Comparison of ENCODE assay signal across 9 mouse cellular contexts in genomic region chr19:37686941-37687850, GRCm38 (mm10). TPM values are rescaled to one million over a fixed set of nuclear protein-coding genes. Genes with fewer than 3 reads are reported as not detected.
DNase-seq lines count a peak whose midpoint lies in the region; ATAC-seq lines count a peak whose summit lies in the region.
"Had no signal": no experiment of that assay in that cellular context is flagged by ENCODE, and none has a peak within 500 bp of the region (broad histone marks: within the 10 kb centered on the region; RNA-seq: fewer than 3 reads in every experiment).

No protein-coding gene starts in this region.

- intact Hi-C loops in left cerebral cortex, postnatal 10 days (cut with DNase I) = no loop called here

- no peak overlapping the region for H3K27ac ChIP-seq in kidney, embryonic 15.5 days
- no peak overlapping the region for H3K27ac ChIP-seq in hindbrain, embryonic 12.5 days

- peak overlapping the region; percentile 30 for H3K4me2 ChIP-seq in kidney, embryonic 15.5 days
- H3K4me2 ChIP-seq in hindbrain, embryonic 12.5 days (replicated peaks) = peak overlapping the region; percentile 26; the same call in 1 of the 2 replicates

- peak; percentile 53; the same call in 1 of the 2 replicates for ATAC-seq in kidney, embryonic 15.5 days (replicated peaks; ENCODE audit: low FRiP score)
- ATAC-seq in hindbrain, embryonic 12.5 days (ENCODE audit: low FRiP score) = no peak

- H3K36me3 ChIP-seq in kidney, embryonic 15.5 days = 0 out of 2 replicates have a peak, but pooled peaks cover 3% of the 10 kb centered on the region
- no peaks in the 10 kb centered on the region for H3K36me3 ChIP-seq in hindbrain, embryonic 12.5 days

- peaks cover 99% of the 10 kb centered on the region for H3K27me3 ChIP-seq in kidney, embryonic 15.5 days
- peaks cover 98% of the 10 kb centered on the region for H3K27me3 ChIP-seq in hindbrain, embryonic 12.5 days

- H3K4me3 ChIP-seq in kidney, embryonic 15.5 days (replicated peaks) = peak overlapping the region; percentile 15
- H3K4me3 ChIP-seq in hindbrain, embryonic 12.5 days = peak overlapping the region; percentile 11

- H3K9ac ChIP-seq in kidney, embryonic 15.5 days = no peak overlapping the region
- H3K9ac ChIP-seq in hindbrain, embryonic 12.5 days = no peak overlapping the region

- peaks cover 39% of the 10 kb centered on the region for H3K4me1 ChIP-seq in kidney, embryonic 15.5 days
- H3K4me1 ChIP-seq in hindbrain, embryonic 12.5 days = peaks cover 16% of the 10 kb centered on the region

- 5% methylated on average over 62 of the region's 62 CpGs for WGBS in kidney, embryonic 15.5 days
- WGBS in hindbrain, embryonic 12.5 days = 2% methylated on average over 62 of the region's 62 CpGs

- H3K9me3 ChIP-seq in kidney, embryonic 15.5 days (replicated peaks) = no peaks in the 10 kb centered on the region; the same call in 1 of the 2 replicates
- no peaks in the 10 kb centered on the region for H3K9me3 ChIP-seq in hindbrain, embryonic 12.5 days (replicated peaks)

- DNase-seq in kidney, adult 9 months = no peak
- DNase-seq in embryo, embryonic 11 days = peak; percentile 72
- peak; percentile 63 for DNase-seq in neural tube, embryonic 10.5 days (ENCODE audit: extremely low spot score, low spot score)
- no peak for DNase-seq in spleen, postnatal 10 days (ENCODE audit: low spot score in 2 of 2)
- DNase-seq in yolk sac, embryonic 10.5 days (ENCODE audit: low spot score) = no peak
- DNase-seq in left cerebral cortex, postnatal 10 days (ENCODE audit: extremely low spot score in 1 of 2, low spot score in 2 of 2) = no peak

RNA-seq across cellular contexts. Expression of gene Cyp26c1, which starts 1.8 kb away (rescaled TPM):
- polyA plus RNA-seq in kidney, embryonic 15.5 days (2015; fragmentation: Nextera tagmentation; extraction: Ambion mirVana) = not detected in 2 replicates
- 1.8 and 2.0 TPM in 2 replicates for polyA plus RNA-seq in hindbrain, embryonic 12.5 days (2016; fragmentation: Nextera tagmentation; extraction: Ambion mirVana)
- total RNA-seq in left cerebral cortex, postnatal 10 days (2021) = under 1 TPM in 1 of 2 experiments, not detected in 1; 0.20 TPM
- total RNA-seq: monocyte, adult 5-6 weeks had no signal

RNA-seq across cellular contexts. Expression of gene Cyp26a1, which starts 10.4 kb away (rescaled TPM):
- polyA plus RNA-seq in kidney, embryonic 15.5 days (2015; fragmentation: Nextera tagmentation; extraction: Ambion mirVana) = 2.2 and 3.2 TPM in 2 replicates
- 7.9 and 14.2 TPM in 2 replicates for polyA plus RNA-seq in hindbrain, embryonic 12.5 days (2016; fragmentation: Nextera tagmentation; extraction: Ambion mirVana)
- total RNA-seq in left cerebral cortex, postnatal 10 days (2021) = under 1 TPM in 1 of 2 experiments, not detected in 1; 0.34 TPM
- total RNA-seq: monocyte, adult 5-6 weeks had no signal

Comparison
In these comparisons a context has a peak if more than half of its experiments do, and no peak if none do; other contexts are left out.
1. DNase-seq: peak in embryo, embryonic 11 days (single experiment) and neural tube, embryonic 10.5 days (single experiment); none in kidney, adult 9 months (single experiment), spleen, postnatal 10 days (0 of 2), yolk sac, embryonic 10.5 days (single experiment) and left cerebral cortex, postnatal 10 days (0 of 2).